Mouse (Mus musculus) heart, adult 2 months (tissue): ENCODE results near the gene Cyp1b1. TPM values are rescaled to one million over a fixed set of nuclear protein-coding genes. Genes with fewer than 3 reads are reported as not detected.
A peak's percentile ranks its signal among the peaks of the same experiment; 100 is the strongest.

Experiments
- DNase-seq, 2 experiments: peaks; one replicate each; pipeline ENCODE4 v3.0.0; 2021
- H3K27ac ChIP-seq: fragments of 200-600 bp; 2 replicates; pipeline ENCODE4 v1.8.1; 2022
- H3K27me3 ChIP-seq: fragments of 200-500 bp; 2 replicates; pipeline ENCODE4 v1.6.1; 2012; ENCODE audit warnings: mild to moderate bottlenecking, low read length, inconsistent platforms, mixed read lengths; ENCODE audit not compliant: control insufficient read depth, insufficient read depth
- H3K36me3 ChIP-seq: fragments of 200-500 bp; 2 replicates; pipeline ENCODE4 v1.6.1; 2012; ENCODE audit warnings: low read length, inconsistent platforms; ENCODE audit not compliant: control insufficient read depth, insufficient read depth
- H3K4me1 ChIP-seq: fragments of 200-500 bp; 2 replicates; pipeline ENCODE4 v1.6.1; 2011; ENCODE audit warnings: low read length; ENCODE audit not compliant: control insufficient read depth, insufficient read depth
- H3K4me3 ChIP-seq: fragments of 200-600 bp; 2 replicates; pipeline ENCODE4 v1.8.1; 2022
- H3K79me2 ChIP-seq: fragments of 200-500 bp; replicated peaks from 2 replicates; pipeline ENCODE4 v1.6.1; 2012; ENCODE audit warnings: mild to moderate bottlenecking, inconsistent platforms, low read length, moderate library complexity, mixed read lengths; ENCODE audit not compliant: control insufficient read depth, insufficient read depth
- H3K9ac ChIP-seq: fragments of 200-500 bp; 2 replicates; pipeline ENCODE4 v1.6.1; 2012; ENCODE audit warnings: low read depth, mild to moderate bottlenecking, control low read depth, inconsistent platforms, low read length, mixed read lengths
- CTCF ChIP-seq: fragments of 200-600 bp; IDR thresholded peaks from 2 replicates; pipeline ENCODE4 v1.8.1; 2022; ENCODE audit warnings: antibody characterized with exemption, mild to moderate bottlenecking, moderate library complexity
- EP300 ChIP-seq: fragments of 200-500 bp; IDR thresholded peaks from 2 replicates; pipeline ENCODE4 v1.6.1; 2011; ENCODE audit warnings: low read depth, low read length, control low read depth; ENCODE audit not compliant: insufficient read depth
- POLR2A ChIP-seq: fragments of 200-500 bp; IDR thresholded peaks from 2 replicates; pipeline ENCODE4 v1.6.1; 2011; ENCODE audit warnings: mild to moderate bottlenecking, low read depth, low read length, control low read depth; ENCODE audit not compliant: insufficient read depth
- WGBS: fragments of 180-500 bp; shearing (Covaris S2); methylation state at CpG from one replicate; pipeline ENCODE4 v1.1.7; 2018; 5-methylcytosine and 5-hydroxymethylcytosine counted together
- intact Hi-C: fragments of 180-260 bp; cut with DNase I; formaldehyde crosslinking; loops from one replicate; pipeline ENCODE4 v1.15.1; 2025
- polyA plus RNA-seq: library from polyadenylated mRNA; depleted of rRNA; stranded (reverse); fragments of >200 nt; gene quantifications from 2 replicates; pipeline ENCODE4 v1.2.3, GENCODE M21; 2012
- total RNA-seq, 2 experiments: library from RNA; stranded (reverse); gene quantifications; 2 replicates each; pipeline ENCODE4 v1.2.3; 2021

The Cyp1b1 gene
- total and polyA plus RNA-seq, 3 experiments: 4.6 to 5.9 (median 5.1) TPM

GRCm38 (mm10) chr17:79720681-79721080, 5.8 kb upstream of the Cyp1b1 start:
- Histone ChIP-seq H3K79me2 (no peaks in the 10 kb centered on the region), H3K27ac (no peak overlapping the region), H3K4me3 (no peak overlapping the region), H3K27me3 (peaks cover 1% of the 10 kb centered on the region; the same call in 1 of the 2 replicates), H3K36me3 (no peaks in the 10 kb centered on the region), H3K4me1 (no peaks in the 10 kb centered on the region; the same call in 1 of the 2 replicates), H3K9ac (no peak overlapping the region)
- no peak for DNase-seq
- no peak for TF ChIP-seq POLR2A
- no peak for TF ChIP-seq EP300
- TF ChIP-seq CTCF: no peak
- 73% methylated on average over 7 of the region's 7 CpGs for WGBS
- intact Hi-C loops: no loop called here

DNA sequence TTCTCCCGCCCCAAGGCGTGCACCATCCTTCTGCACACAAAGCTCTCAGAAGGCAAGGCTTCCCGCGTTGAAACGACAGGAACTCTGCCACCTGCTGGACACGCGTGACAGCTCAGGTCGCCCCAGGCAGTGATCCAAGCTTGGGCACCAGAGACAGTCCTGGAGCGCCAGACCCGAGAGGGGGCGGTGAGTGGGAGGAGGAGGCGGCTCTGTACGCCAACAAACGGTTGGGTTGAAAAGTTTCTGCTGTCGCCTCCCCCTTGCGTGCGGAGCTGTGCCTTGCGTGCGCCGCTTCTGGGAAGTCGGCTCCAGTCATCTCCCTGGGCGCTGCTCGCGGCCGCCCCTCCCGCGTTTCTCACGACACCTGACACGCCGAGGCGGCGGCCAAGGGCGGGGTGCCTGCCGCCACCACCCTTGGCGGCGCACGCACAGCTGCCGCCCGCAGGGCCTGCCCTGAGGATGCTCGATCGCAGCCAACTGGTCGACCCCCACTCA, 835 bp upstream of the Cyp1b1 start:
- peak; percentile 70; the same call in 1 of the 2 replicates for TF ChIP-seq EP300
- TF ChIP-seq POLR2A: no peak
- TF ChIP-seq CTCF: peak; percentile 95
- Histone ChIP-seq H3K36me3 (no peaks in the 10 kb centered on the region), H3K4me3 (peak overlapping the region; percentile 45), H3K79me2 (no peaks in the 10 kb centered on the region), H3K9ac (peak overlapping the region; percentile 6; the same call in 1 of the 2 replicates), H3K4me1 (peaks cover 1% of the 10 kb centered on the region; the same call in 1 of the 2 replicates), H3K27me3 (peaks cover 14% of the 10 kb centered on the region), H3K27ac (no peak overlapping the region)
- intact Hi-C loops: loop anchor here (5.0 kb wide), 1 partner anchor 53 kb away; no protein-coding TSS in a partner anchor
- 1% methylated on average over 42 of the region's 42 CpGs for WGBS
- DNase-seq: peak; percentile 88

GRCm38 (mm10) chr17:79714368-79714895, 429 bp downstream of the Cyp1b1 start:
- Histone ChIP-seq H3K4me3 (peak overlapping the region; percentile 45), H3K27ac (peak overlapping the region; percentile 47), H3K79me2 (no peaks in the 10 kb centered on the region), H3K36me3 (no peaks in the 10 kb centered on the region), H3K9ac (peak overlapping the region; percentile 1; the same call in 1 of the 2 replicates), H3K27me3 (peaks cover 14% of the 10 kb centered on the region), H3K4me1 (peaks cover 1% of the 10 kb centered on the region; the same call in 1 of the 2 replicates)
- DNase-seq: peak; percentile 12 to 46
- intact Hi-C loops: loop anchor here (5.0 kb wide), 1 partner anchor 607 kb away; no protein-coding TSS in a partner anchor
- no peak for TF ChIP-seq EP300
- no peak for TF ChIP-seq CTCF
- no peak for TF ChIP-seq POLR2A
- 3% methylated on average over 16 of the region's 16 CpGs for WGBS

- peak overlapping the region; percentile 45 for H3K4me3 ChIP-seq
- TF ChIP-seq POLR2A (0 out of 2 replicates have a peak, but pooled peaks have one; percentile 24), CTCF (no peak)
- WGBS: 1% methylated on average over 63 of the region's 63 CpGs
- peak overlapping the region; percentile 56 for H3K9ac ChIP-seq
- peaks cover 1% of the 10 kb centered on the region; the same call in 1 of the 2 replicates for H3K4me1 ChIP-seq
- H3K27me3 ChIP-seq: peaks cover 14% of the 10 kb centered on the region
- H3K36me3 ChIP-seq: no peaks in the 10 kb centered on the region
- H3K27ac ChIP-seq: peak overlapping the region; percentile 47
- DNase-seq: peak; percentile 49 to 61
- intact Hi-C loops: loop anchor here (5.0 kb wide), 1 partner anchor 607 kb away; no protein-coding TSS in a partner anchor
- H3K79me2 ChIP-seq: no peaks in the 10 kb centered on the region
Measured at GRCm38 (mm10) chr17:79713643-79714367, 1.1 kb downstream of the Cyp1b1 start.

GRCm38 (mm10) chr17:79713276-79713642, 1.6 kb downstream of the Cyp1b1 start:
- Histone ChIP-seq H3K36me3 (no peaks in the 10 kb centered on the region), H3K27ac (peak overlapping the region; percentile 47; the same call in 1 of the 2 replicates), H3K9ac (peak overlapping the region; percentile 56), H3K4me3 (peak overlapping the region; percentile 45), H3K27me3 (peaks cover 14% of the 10 kb centered on the region), H3K79me2 (no peaks in the 10 kb centered on the region), H3K4me1 (peaks cover 1% of the 10 kb centered on the region; the same call in 1 of the 2 replicates)
- intact Hi-C loops: loop anchor here (5.0 kb wide), 1 partner anchor 606 kb away; no protein-coding TSS in a partner anchor
- TF ChIP-seq POLR2A (no peak), CTCF (no peak), EP300 (no peak)
- peak; percentile 11 to 48 for DNase-seq
- WGBS: 2% methylated on average over 24 of the region's 24 CpGs
